Mouse (Mus musculus): Measurements from ENCODE around the gene Kif2b. TPM values are rescaled to one million over a fixed set of nuclear protein-coding genes. Genes with fewer than 3 reads are reported as not detected.

Gene Kif2b
- polyA plus RNA-seq (2012; rRNA removed) = not detected in 2 replicates

GRCm38 (mm10) chr11:91577317-91577716 lies at the start of gene Kif2b:
Gene Kif2b (minus strand): TSS chr11:91577558.

